Mouse (Mus musculus) E14TG2a.4 (cell line): ENCODE measurements around the gene Cyp1a1.

Source experiments
- CTCF ChIP-seq: conservative IDR thresholded peaks from 2 replicates; pipeline ENCODE4 v1.5.1; 2014; ENCODE audit warnings: low read length
- NANOG ChIP-seq: IDR thresholded peaks from 2 replicates; pipeline ENCODE4 v1.6.1; 2014; ENCODE audit warnings: borderline replicate concordance, low read length, mixed read lengths
- POU5F1 ChIP-seq: IDR thresholded peaks from 2 replicates; pipeline ENCODE4 v1.6.1; 2014; ENCODE audit warnings: low read length, borderline replicate concordance

DNA sequence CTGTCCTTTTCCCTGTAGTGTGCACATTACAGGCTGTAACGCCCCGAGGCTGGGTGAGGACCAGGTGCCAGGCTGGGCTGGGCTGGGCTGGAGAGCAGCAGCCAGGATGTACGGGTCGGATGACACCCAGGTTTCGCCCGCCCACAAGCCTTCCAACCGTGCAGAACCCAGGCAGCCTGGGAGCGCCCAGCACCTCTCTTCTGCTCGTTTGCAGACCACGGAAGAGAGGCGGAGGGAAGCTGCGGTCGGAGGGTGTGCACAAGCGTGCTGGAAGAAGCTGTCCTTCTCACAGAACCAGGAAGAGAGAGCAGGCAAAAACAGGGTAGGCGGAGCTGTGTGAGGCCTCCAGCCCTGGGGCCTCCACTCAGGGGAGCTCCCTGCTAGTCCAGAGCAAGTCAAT, 47.3 kb upstream of the Cyp1a1 start:
- TF ChIP-seq CTCF (no peak), POU5F1 (no peak), NANOG (no peak)
